Mouse (Mus musculus) lung, adult 10 weeks (tissue): ENCODE data around the gene Themis. TPM values are rescaled to one million over a fixed set of nuclear protein-coding genes. Genes with fewer than 3 reads are reported as not detected.

ENCODE experiments used
- polyA plus RNA-seq: library from polyadenylated mRNA; stranded (reverse); fragments of 350-450 nt; fragmentation: Illumina TruSeq; extraction: RNeasy Lipid Tissue Mini Kit (QIAGEN cat#74804); gene quantifications from one replicate; pipeline ENCODE4 v1.2.3, GENCODE M21; 2014; ENCODE audit warnings: low read depth, low replicate concordance; ENCODE audit not compliant: insufficient read depth

Themis gene
- polyA plus RNA-seq, result 0.64 TPM

GRCm38 (mm10) chr10:28668261-28668660, at the start of gene Themis:
Gene Themis (plus strand): TSS chr10:28668360.

